Mouse (Mus musculus) hindbrain, embryonic 13.5 days (tissue): ENCODE results near the gene Ing4. TPM values are rescaled to one million over a fixed set of nuclear protein-coding genes. Genes with fewer than 3 reads are reported as not detected.

Experiments
- ATAC-seq: fragments of 200-750 bp; cut with Nextera tagmentation; 2 replicates; pipeline ENCODE4 v1.8.0; 2017; ENCODE audit warnings: moderate TSS enrichment; ENCODE audit not compliant: low FRiP score
- H3K27ac ChIP-seq: fragments of 300-500 bp; sonication (generic); 2 replicates; pipeline ENCODE4 v1.5.1; 2015; ENCODE audit warnings: inconsistent platforms, mild to moderate bottlenecking, moderate library complexity
- H3K27me3 ChIP-seq: fragments of 300-500 bp; sonication (generic); 2 replicates; pipeline ENCODE4 v1.6.1; 2015; ENCODE audit warnings: mild to moderate bottlenecking, inconsistent platforms
- H3K36me3 ChIP-seq: fragments of 300-500 bp; sonication (generic); 2 replicates; pipeline ENCODE4 v1.6.1; 2015; ENCODE audit warnings: mild to moderate bottlenecking, inconsistent platforms
- H3K4me1 ChIP-seq: fragments of 300-500 bp; sonication (generic); replicated peaks from 2 replicates; pipeline ENCODE4 v1.6.1; 2015; ENCODE audit warnings: inconsistent platforms
- H3K4me2 ChIP-seq: fragments of 300-500 bp; sonication (generic); 2 replicates; pipeline ENCODE4 v1.6.1; 2015; ENCODE audit warnings: inconsistent platforms, mild to moderate bottlenecking, moderate library complexity
- H3K4me3 ChIP-seq: fragments of 300-500 bp; sonication (generic); 2 replicates; pipeline ENCODE4 v1.5.1; 2015; ENCODE audit warnings: mild to moderate bottlenecking, inconsistent platforms
- H3K9ac ChIP-seq: fragments of 300-500 bp; sonication (generic); 2 replicates; pipeline ENCODE4 v1.6.1; 2015; ENCODE audit warnings: mild to moderate bottlenecking, inconsistent platforms
- H3K9me3 ChIP-seq: fragments of 300-500 bp; sonication (generic); 2 replicates; pipeline ENCODE4 v1.6.1; 2016; ENCODE audit warnings: inconsistent platforms
- WGBS: fragments of 180-500 bp; shearing (Covaris S2); methylation state at CpG from one replicate; pipeline ENCODE4 v1.1.7; 2015; 5-methylcytosine and 5-hydroxymethylcytosine counted together
- polyA plus RNA-seq: library from polyadenylated mRNA; unstranded; fragments of >200 nt; fragmentation: Nextera tagmentation; extraction: Ambion mirVana; gene quantifications from 2 replicates; pipeline ENCODE4 v1.2.1, GENCODE M21; 2015

The Ing4 gene
- polyA plus RNA-seq: 168 and 175 TPM in 2 replicates

- no peaks in the 10 kb centered on the region for H3K9me3 ChIP-seq
- peak within 1 kb of the TSS; percentile 74 for H3K4me2 ChIP-seq
- peaks cover 43% of the 10 kb centered on the region for H3K36me3 ChIP-seq
- H3K27ac ChIP-seq: peak within 1 kb of the TSS; percentile 86
- H3K27me3 ChIP-seq: no peaks in the 10 kb centered on the region
- under 1% methylated on average over 26 of the region's 26 CpGs for WGBS
- H3K9ac ChIP-seq: peak within 1 kb of the TSS; percentile 85
- H3K4me1 ChIP-seq: peaks cover 21% of the 10 kb centered on the region
- ATAC-seq: peak; percentile 96
- H3K4me3 ChIP-seq: peak within 1 kb of the TSS; percentile 80
These were observed at the start of gene Ing4 for GRCm38 (mm10) chr6:125039533-125040153. Gene Ing4 (plus strand): TSS chr6:125039760.

GRCm38 (mm10) chr6:124992241-124992640 lies 47.3 kb upstream of the Ing4 start:
- H3K9ac ChIP-seq: no peak overlapping the region
- no peaks in the 10 kb centered on the region for H3K36me3 ChIP-seq

GRCm38 (mm10) chr6:124993365-124993764 lies 46.2 kb upstream of the Ing4 start:
- no peaks in the 10 kb centered on the region for H3K9me3 ChIP-seq
- H3K9ac ChIP-seq: peak overlapping the region; percentile 55; the same call in 1 of the 2 replicates
- ATAC-seq: no peak
- 78% methylated on average over 9 of the region's 9 CpGs for WGBS
- H3K27ac ChIP-seq: no peak overlapping the region
- H3K27me3 ChIP-seq: peaks cover 60% of the 10 kb centered on the region
- H3K4me2 ChIP-seq: no peak overlapping the region
- H3K4me1 ChIP-seq: peaks cover 29% of the 10 kb centered on the region
- no peaks in the 10 kb centered on the region for H3K36me3 ChIP-seq
- H3K4me3 ChIP-seq: no peak overlapping the region

More at GRCm38 (mm10) chr6:124992241-124992640, 47.3 kb upstream of the Ing4 start:
- H3K4me1 ChIP-seq: peaks cover 18% of the 10 kb centered on the region
- H3K4me3 ChIP-seq: no peak overlapping the region
- H3K27ac ChIP-seq: no peak overlapping the region
- H3K9me3 ChIP-seq: no peaks in the 10 kb centered on the region
- no peak overlapping the region for H3K4me2 ChIP-seq
- peaks cover 53% of the 10 kb centered on the region for H3K27me3 ChIP-seq
- no peak for ATAC-seq
- 76% methylated on average over 4 of the region's 4 CpGs for WGBS

- WGBS: 13% methylated on average over 11 of the region's 11 CpGs
- H3K27ac ChIP-seq: no peak overlapping the region
- H3K9me3 ChIP-seq: no peaks in the 10 kb centered on the region
- H3K36me3 ChIP-seq: 0 out of 2 replicates have a peak, but pooled peaks cover under 1% of the 10 kb centered on the region
- ATAC-seq: no peak
- H3K4me3 ChIP-seq: peak overlapping the region; percentile 14
- H3K9ac ChIP-seq: peak overlapping the region; percentile 55; the same call in 1 of the 2 replicates
- H3K27me3 ChIP-seq: peaks cover 62% of the 10 kb centered on the region
- peaks cover 34% of the 10 kb centered on the region for H3K4me1 ChIP-seq
- H3K4me2 ChIP-seq: peak overlapping the region; percentile 29; the same call in 1 of the 2 replicates
These were observed 45.7 kb upstream of the Ing4 start for GRCm38 (mm10) chr6:124993876-124994275.

- peaks cover 76% of the 10 kb centered on the region for H3K27me3 ChIP-seq
- H3K27ac ChIP-seq: no peak overlapping the region
- no peak overlapping the region for H3K9ac ChIP-seq
- H3K9me3 ChIP-seq: no peaks in the 10 kb centered on the region
- H3K4me2 ChIP-seq: no peak overlapping the region
- H3K36me3 ChIP-seq: peaks cover 9% of the 10 kb centered on the region; the same call in 1 of the 2 replicates
- H3K4me1 ChIP-seq: peaks cover 42% of the 10 kb centered on the region
- 84% methylated on average over 7 of the region's 7 CpGs for WGBS
- ATAC-seq: no peak
- no peak overlapping the region for H3K4me3 ChIP-seq
These were observed 44.3 kb upstream of the Ing4 start for GRCm38 (mm10) chr6:124995246-124995645.

GRCm38 (mm10) chr6:124995831-124996403 lies 43.6 kb upstream of the Ing4 start:
- WGBS: 53% methylated on average over 8 of the region's 8 CpGs
- ATAC-seq: 0 out of 2 replicates have a peak, but pooled peaks have one; percentile 0

GRCm38 (mm10) chr6:124996551-124997501 lies 42.7 kb upstream of the Ing4 start, which contains the start of gene Pianp:
Gene Pianp (plus strand): TSS chr6:124996694.
- peak within 1 kb of the TSS; percentile 84 for H3K4me2 ChIP-seq
- peaks cover 87% of the 10 kb centered on the region for H3K27me3 ChIP-seq
- peaks cover 24% of the 10 kb centered on the region for H3K36me3 ChIP-seq
- peak within 1 kb of the TSS; percentile 93 for H3K9ac ChIP-seq
- peak within 1 kb of the TSS; percentile 74 for H3K4me3 ChIP-seq
- peaks cover 42% of the 10 kb centered on the region for H3K4me1 ChIP-seq
- under 1% methylated on average over 49 of the region's 78 CpGs for WGBS
- H3K27ac ChIP-seq: peak within 1 kb of the TSS; percentile 84
- ATAC-seq: peak; percentile 85
- no peaks in the 10 kb centered on the region for H3K9me3 ChIP-seq

More at GRCm38 (mm10) chr6:124995831-124996403, 43.6 kb upstream of the Ing4 start:
- Histone ChIP-seq H3K9me3 (no peaks in the 10 kb centered on the region), H3K9ac (peak overlapping the region; percentile 93), H3K4me1 (peaks cover 42% of the 10 kb centered on the region), H3K4me2 (peak overlapping the region; percentile 84), H3K36me3 (peaks cover 15% of the 10 kb centered on the region), H3K27ac (peak overlapping the region; percentile 84; the same call in 1 of the 2 replicates), H3K4me3 (peak overlapping the region; percentile 74), H3K27me3 (peaks cover 83% of the 10 kb centered on the region)

- H3K27me3 ChIP-seq: peaks cover 93% of the 10 kb centered on the region
- no peak overlapping the region for H3K27ac ChIP-seq
These were observed 41.5 kb upstream of the Ing4 start for GRCm38 (mm10) chr6:124998066-124998465.

GRCm38 (mm10) chr6:124999091-124999490 lies 40.5 kb upstream of the Ing4 start:
- no peak for ATAC-seq
- no peaks in the 10 kb centered on the region for H3K9me3 ChIP-seq
- H3K4me2 ChIP-seq: no peak overlapping the region; the same call in 1 of the 2 replicates
- peaks cover 94% of the 10 kb centered on the region for H3K27me3 ChIP-seq
- 35% methylated on average over 14 of the region's 14 CpGs for WGBS
- H3K36me3 ChIP-seq: peaks cover 30% of the 10 kb centered on the region
- H3K9ac ChIP-seq: peak overlapping the region; percentile 19; the same call in 1 of the 2 replicates
- no peak overlapping the region for H3K27ac ChIP-seq
- H3K4me1 ChIP-seq: peaks cover 43% of the 10 kb centered on the region
- peak overlapping the region; percentile 74; the same call in 1 of the 2 replicates for H3K4me3 ChIP-seq

More at GRCm38 (mm10) chr6:124998066-124998465, 41.5 kb upstream of the Ing4 start:
- Histone ChIP-seq H3K4me1 (peaks cover 42% of the 10 kb centered on the region), H3K9ac (peak overlapping the region; percentile 93), H3K9me3 (no peaks in the 10 kb centered on the region), H3K36me3 (peaks cover 30% of the 10 kb centered on the region), H3K4me3 (peak overlapping the region; percentile 74), H3K4me2 (peak overlapping the region; percentile 84)
- no peak for ATAC-seq
- WGBS: 7% methylated on average over 8 of the region's 8 CpGs

- Histone ChIP-seq H3K36me3 (peaks cover 30% of the 10 kb centered on the region), H3K9ac (peak overlapping the region; percentile 19; the same call in 1 of the 2 replicates), H3K9me3 (no peaks in the 10 kb centered on the region), H3K4me3 (peak overlapping the region; percentile 4; the same call in 1 of the 2 replicates), H3K27me3 (peaks cover 93% of the 10 kb centered on the region), H3K4me2 (no peak overlapping the region), H3K27ac (no peak overlapping the region), H3K4me1 (peaks cover 46% of the 10 kb centered on the region)
- no peak for ATAC-seq
- WGBS: 39% methylated on average over 10 of the region's 10 CpGs
These were observed 40.0 kb upstream of the Ing4 start for GRCm38 (mm10) chr6:124999546-124999945.

GRCm38 (mm10) chr6:125003706-125004105 lies 35.9 kb upstream of the Ing4 start:
- ATAC-seq: no peak
- Histone ChIP-seq H3K4me3 (no peak overlapping the region), H3K9me3 (no peaks in the 10 kb centered on the region), H3K27me3 (peaks cover 54% of the 10 kb centered on the region), H3K36me3 (peaks cover 30% of the 10 kb centered on the region), H3K4me1 (peaks cover 31% of the 10 kb centered on the region), H3K4me2 (no peak overlapping the region), H3K9ac (no peak overlapping the region; the same call in 1 of the 2 replicates), H3K27ac (no peak overlapping the region)
- WGBS: 40% methylated on average over 3 of the region's 3 CpGs
